Mouse (Mus musculus): ENCODE measurements around the gene Kremen2. TPM values are rescaled to one million over a fixed set of nuclear protein-coding genes. Genes with fewer than 3 reads are reported as not detected.

The Kremen2 gene
- total RNA-seq, 2 experiments from 2014 or later = not detected

DNA sequence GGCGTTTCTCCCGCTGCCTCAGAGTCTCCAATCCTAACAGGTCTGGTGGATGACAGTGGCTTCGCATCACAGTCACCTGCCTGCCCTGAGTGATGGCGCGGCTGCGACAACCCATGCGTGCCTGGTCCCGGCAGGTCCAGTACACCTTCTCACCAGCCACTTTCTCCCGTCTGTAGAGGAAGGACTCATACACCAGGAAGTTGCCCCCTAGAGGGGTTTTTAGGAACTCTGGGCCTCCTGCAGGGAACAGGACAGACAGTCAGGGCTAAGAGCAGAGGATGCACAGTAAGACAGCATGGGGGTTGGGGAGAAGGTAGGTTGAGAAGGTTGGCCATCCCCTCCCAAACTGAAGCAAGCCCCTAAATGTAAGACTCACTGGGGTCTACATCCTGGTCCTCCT lies 14.6 kb upstream of the Kremen2 start:
- no peak for DNase-seq

DNA sequence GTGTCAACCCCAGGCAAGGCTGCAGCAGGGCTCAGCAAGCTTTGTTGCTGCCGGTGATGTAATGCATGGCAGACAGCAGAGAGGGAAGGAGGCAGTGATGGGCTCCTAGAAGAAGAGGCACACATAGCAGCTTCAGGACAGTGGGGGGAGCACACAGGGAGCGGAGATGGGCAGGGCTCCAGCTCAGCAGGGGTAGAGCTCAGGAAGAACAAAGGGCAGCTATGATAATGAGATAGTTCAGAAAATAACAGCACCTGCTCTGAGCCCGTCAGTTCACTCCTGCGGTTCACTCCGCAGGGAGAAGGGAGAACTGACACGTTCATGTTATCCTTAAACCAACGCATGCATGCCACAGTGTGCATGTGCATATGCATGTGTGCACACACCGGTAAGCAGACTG lies 13.2 kb upstream of the Kremen2 start:
- DNase-seq = no peak

DNA sequence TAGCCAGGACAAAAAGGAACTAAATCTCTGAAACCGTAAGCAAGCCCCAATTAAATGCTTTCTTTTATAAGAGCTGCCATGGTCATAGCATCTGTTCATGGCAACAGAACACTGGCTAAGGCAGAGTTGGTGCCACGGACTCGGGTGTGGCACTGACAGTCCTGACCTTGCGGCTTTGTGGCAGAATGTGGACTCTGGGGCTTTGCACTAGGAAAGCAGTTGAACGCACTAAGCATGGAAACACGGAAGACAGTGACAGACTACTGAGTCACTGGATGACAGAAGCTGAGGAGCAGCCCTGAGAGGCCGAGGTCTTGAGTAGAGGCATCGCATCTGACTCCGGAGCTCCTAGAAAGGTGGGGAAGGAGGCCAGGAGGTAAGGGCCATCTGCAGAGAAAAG lies 11.9 kb upstream of the Kremen2 start:
- DNase-seq = no peak

DNA sequence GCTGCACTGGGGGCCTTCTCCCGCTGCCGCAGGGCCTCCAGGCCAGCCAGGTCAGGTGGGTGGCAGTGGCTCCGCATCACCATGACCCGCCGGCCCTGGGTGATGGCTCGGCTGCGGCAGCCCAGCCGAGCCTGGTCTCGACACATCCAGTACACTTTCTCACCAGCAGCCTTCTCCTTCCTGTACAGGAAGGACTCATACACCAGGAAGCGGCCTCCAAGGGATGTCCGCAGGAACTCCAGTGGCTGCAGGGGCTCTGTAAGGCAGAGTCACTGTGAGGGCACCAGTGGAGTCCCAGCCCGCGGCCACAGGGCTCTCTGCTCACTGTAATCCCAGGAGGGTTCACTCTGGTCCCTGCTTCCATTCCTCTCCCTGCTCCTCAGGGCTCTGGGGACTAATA lies 10.1 kb upstream of the Kremen2 start:
- DNase-seq = peak in 1 of 2 experiments; percentile 32

DNA sequence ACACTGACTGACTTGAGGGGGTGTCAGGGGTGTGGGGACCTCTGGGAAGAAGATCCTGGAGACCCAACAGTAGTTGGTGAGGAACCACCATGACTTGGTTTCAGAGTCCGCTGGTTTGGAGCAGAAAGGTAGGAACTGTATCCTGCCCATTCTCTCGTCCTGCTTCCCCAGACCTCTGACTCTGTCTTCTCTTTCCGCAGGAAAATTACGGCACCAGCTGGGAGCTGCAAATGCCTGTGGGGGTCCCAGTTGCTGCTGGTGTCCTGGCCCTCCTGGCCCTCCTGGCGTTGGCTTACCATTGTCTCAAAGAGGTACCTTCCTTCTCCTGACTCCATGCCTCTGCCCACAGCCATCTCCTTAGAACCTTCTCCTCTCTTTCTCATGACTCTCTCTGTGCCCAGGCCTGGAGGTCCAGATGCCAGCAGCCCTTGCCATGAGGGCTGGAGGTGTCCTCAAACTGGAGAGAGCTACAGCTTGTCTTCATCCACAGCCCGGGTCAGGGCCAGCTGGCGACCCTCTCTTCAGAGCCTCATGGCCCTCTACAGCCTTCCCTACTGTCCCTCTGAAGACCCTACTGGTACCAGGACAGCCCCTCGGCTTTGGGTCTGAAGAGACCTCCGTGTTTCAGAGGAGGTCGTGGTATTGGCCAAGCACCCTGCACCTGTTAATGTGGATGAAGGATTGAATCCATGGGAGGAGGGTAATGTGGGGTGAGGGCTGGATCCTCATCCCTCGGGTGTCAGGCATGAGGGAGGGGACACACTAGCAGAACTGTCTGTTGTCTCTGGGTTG lies 4.0 kb upstream of the Kremen2 start:
- no peak for DNase-seq

DNA sequence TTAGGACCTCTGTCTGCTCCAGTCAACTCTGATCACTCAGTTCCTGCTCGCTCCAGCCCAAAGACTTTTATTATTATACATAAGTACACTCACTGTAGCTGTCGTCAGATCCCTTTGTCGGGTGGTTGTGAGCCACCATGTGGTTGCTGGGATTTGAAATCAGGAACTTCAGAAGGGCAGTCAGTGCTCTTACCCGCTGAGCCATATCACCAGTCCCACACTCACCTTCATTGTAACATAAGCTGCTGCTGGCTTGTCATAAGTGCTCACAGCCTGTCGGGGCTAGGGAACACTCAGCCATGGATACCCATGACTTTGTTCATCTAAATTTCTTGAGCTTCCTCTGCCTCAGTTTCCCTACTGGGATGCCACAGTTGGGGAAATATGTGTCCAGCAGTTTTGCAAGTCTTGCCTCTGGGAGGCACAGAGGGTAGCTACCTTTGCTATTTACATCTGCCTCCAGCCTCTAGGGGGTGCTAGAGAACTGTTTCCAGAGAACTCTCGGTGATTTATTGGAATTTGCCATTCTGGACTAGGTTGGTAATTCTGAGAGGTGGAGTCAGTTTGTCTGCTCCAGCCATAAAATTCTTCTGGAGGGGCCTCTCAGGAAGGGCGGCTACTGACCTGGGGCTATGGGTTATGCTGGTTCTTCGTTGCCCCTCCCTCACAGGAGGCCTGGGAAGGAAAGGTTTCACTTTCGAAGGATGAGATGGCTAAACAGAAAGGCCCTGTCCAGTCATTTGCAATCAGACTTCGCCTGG lies 3.2 kb upstream of the Kremen2 start:
- peak; percentile 65 to 86 for DNase-seq

DNA sequence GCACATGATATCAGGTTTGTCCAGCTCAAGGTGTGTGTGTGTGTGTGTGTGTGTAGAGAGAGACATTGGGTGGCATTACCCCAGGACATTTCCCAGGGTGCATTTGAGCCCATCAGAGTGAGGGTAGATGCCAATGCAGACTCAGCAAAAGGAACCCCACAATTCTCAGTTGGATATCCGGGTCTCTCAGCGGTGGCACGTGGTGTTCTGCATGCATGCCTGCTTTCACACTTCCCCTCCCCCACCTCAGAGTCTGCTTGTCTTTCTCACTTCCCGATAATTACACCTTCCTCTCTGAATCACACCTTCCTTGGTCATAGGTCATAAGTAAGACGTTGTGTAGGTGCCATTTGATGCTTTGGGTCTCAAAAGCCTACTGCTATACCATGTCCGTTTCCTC lies 2.4 kb upstream of the Kremen2 start:
- DNase-seq = no peak

DNA sequence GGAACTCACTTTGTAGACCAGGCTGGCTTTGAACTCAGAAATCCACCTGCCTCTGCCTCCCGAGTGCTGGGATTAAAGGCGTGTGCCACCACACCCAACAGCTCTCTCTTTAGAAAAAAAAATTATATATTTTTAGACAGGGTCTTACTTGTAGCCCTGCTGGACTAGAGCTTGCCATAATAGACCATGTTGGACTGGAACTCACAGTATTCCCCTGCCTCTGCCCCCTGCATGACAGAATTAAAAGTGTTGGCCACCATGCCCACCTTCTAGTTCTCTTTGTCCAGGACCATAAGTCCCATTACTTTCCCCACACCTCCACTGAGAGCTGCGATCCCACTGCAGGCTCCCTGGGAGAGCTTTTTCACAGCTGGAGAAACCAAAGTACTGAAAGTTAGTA lies 1.8 kb upstream of the Kremen2 start:
- DNase-seq = no peak

DNA sequence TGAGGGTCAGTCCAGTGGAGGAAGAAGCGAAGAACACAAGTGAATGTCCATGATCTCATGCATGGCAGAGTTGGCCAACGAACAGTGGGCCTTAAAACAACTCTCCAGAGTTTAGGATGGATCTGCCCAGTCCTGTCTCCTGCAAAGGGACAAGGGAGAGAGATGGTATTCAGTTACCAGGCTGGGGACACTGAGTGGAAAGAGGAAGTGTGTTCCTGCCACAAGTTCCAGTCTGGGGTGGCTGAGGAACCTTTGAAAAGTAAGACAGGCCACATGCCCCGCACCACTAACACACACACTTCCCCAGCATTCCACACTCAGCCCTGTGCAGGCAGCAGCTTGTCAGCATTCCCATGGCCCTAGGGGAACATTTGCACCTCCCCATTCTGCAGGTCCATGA lies 1.1 kb upstream of the Kremen2 start:
- no peak for DNase-seq

DNA sequence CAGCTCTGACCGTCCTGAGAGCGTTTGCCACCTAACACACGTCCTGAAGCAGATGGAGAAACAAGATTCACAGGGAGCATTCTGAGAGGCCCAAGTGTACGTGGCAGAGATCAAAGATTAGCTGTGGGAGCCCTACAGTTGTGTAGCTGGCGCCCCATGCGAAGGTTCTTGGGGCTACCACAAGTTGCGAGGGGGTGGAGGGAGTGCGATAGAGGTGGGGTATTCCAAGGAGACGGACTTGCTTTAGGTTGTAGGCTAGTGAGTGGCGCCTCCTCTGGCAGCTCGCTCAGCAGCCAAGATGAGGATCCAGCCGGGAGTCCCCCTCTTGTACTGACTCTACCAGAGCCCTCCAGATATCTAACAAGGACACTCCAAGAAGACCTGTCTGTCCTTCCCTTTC lies 678 bp upstream of the Kremen2 start:
- no peak for DNase-seq

DNA sequence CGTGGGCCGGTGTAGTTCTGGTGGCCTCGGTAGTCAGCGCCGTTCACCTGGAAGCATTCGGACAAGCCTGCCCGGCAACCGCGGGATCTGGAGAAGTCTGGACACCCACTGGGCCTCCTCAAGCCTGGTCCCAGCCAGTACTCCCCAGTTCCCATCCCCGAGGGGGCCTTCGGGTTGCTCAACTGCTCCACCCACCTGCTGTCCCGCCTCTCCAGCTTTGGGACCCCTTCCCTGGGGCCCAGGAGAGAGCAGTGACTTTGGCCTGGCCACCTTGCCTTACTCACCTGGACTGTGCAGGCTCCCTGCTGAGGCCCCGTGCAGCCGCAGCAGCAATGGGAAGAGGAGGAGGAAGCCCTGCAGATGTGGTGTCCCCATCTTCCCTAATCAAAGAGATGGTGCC lies 982 bp downstream of the Kremen2 start:
- no peak for DNase-seq

DNA sequence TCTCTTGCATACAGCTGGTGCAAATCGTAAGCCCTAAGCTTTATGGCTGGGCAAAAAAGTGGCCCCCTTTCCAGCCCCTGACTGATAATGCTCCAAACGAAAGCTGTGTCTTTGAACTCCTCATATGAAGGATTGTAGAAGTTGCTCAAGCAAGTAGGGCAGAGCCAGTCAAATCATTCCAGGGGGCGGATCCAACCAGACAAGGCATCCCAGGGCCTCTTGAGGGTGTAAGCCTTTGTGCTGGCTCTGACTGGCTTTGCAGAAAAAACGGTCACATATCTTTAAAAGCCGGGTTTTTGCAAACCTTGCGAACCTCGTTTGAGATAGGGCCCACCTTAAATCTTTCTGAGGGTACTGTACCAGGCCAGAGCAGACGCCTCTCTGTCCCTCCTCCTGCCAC lies 1.6 kb downstream of the Kremen2 start:
- DNase-seq = no peak

DNA sequence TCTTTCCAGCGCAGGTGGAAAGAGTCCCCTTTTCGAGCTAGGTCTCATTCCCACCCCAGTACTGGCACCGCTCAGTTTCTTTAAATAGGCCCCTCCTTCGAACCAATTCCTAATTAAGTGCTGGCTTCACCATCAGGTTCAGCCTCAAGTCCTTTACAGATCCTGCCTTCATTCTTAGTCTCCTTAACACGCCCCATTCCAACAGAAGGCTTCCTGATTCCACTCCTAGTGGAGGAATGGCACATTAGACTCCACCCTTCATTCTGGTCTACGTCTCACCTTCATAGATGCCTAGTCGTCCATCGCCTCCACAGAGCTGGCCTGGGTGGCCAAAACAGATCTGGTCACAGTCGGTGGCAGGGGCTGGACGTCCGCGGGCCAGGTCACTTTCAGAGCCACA lies 2.7 kb downstream of the Kremen2 start:
- DNase-seq = no peak

DNA sequence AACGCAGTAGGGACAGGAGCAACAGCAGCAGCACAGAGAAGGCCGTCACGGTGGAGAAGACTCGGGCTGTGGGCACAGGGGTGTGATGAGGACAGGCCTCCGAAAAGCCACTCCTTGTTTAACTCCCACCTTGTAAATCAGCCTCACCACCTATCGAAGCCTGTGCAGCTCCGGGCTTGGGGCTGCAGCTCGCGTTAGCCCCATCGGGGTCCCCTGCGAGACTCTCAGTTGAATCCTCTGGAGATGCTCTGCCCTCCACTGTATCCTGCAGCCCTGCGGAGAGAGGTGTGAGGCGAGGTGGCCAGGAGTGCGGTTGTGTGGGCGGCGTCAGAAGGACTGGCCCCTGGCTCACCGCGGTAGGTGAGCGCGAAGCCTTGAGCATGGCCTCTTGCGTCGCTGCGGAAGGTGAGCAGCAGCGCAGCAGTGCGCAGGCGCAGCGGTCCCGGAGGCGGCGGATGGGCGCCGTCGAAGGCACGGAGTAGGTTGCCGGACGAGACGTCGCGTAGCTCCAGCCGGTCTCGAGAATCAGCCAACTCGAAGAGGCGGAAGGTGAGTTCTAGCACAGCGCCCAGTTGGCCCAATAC lies 3.3 kb downstream of the Kremen2 start:
- peak; percentile 28 to 69 for DNase-seq

DNA sequence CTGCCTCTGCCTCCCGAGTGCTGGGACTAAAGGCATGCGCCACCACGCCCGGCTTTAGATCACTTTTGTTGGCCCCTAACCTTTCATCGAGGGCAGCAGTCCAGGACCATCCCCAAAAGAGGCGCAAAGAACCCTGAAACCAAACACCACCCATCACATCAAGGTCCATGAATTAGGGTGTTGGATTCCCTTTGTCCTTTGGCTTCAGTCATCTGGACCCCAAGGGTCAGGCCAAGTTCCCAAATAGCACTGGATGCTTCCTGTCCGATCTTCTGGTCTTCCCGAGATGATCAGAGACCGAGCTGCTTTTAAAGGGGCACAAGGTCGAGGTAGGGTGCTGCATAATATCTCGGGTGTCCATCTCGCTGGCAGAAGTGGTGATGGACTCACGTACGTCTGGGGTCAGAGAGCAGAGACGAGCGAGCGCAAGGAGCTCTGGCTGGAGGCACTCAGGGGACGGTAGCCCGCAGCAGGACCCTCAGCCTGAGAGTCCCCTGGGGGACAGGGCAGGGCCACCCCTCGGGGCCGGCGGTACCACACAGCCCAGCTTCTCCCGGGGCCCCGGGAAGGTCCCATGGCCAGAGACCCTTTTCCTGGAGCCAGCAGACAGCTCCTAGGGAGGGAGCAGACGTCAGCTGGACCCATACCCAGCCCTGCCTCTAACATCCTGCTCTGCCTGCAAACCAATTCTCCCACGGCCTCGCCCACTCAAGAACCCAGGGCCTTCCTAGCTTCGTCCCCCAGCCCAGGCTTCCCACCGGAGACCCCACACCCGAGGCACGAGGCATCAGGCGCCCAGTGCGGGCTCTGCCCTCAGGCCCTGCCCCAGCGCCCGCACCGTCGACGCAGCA lies 4.0 kb downstream of the Kremen2 start:
- no peak for DNase-seq

DNA sequence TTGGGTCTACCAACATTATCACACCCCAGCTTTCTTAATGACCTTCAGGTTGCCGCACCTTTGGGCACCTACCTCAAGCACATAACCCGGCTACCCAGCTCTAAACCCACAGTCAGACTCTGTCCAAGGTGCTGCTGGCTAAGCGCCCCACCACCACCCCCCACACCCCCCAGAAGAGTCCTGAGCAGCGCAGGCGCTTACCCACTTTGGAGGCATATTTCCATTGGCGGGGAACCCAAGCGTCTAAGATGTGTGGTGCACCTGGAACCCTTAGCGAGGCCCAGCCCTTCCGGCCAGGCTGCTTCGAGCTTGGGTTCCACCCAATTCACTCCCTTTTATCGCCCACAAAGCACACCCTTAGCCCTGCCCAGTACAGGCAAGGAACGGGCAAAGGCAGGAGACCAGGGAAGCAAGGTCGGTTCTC lies 5.0 kb downstream of the Kremen2 start, which contains the start of gene Paqr4:
Gene Paqr4, minus strand, starts transcription at position 270 of the 424 bp plus-strand sequence.
- DNase-seq = no peak

DNA sequence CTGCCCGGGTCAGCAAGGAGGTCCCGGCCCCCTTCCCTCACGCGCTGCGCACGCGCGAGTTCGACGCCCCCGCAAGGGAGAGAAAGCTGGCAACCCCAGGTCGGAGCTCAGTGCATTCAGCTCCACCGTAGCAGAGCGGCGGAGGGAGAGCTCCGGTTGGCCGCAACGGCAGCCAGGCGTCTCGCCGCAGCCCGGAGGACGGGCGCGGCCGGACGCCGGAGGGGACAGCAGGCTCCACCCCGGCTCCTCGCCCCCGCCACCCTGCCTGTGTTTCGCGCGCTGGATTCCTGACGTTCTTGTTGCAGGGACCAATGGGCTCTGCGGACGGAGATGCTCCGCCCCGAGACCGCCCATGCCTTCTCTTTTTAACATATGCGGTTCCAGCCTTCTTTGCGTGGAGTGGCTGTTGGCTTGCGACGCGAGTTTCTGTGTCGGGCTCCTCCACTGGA lies 5.5 kb downstream of the Kremen2 start:
- DNase-seq = peak; percentile 94

DNA sequence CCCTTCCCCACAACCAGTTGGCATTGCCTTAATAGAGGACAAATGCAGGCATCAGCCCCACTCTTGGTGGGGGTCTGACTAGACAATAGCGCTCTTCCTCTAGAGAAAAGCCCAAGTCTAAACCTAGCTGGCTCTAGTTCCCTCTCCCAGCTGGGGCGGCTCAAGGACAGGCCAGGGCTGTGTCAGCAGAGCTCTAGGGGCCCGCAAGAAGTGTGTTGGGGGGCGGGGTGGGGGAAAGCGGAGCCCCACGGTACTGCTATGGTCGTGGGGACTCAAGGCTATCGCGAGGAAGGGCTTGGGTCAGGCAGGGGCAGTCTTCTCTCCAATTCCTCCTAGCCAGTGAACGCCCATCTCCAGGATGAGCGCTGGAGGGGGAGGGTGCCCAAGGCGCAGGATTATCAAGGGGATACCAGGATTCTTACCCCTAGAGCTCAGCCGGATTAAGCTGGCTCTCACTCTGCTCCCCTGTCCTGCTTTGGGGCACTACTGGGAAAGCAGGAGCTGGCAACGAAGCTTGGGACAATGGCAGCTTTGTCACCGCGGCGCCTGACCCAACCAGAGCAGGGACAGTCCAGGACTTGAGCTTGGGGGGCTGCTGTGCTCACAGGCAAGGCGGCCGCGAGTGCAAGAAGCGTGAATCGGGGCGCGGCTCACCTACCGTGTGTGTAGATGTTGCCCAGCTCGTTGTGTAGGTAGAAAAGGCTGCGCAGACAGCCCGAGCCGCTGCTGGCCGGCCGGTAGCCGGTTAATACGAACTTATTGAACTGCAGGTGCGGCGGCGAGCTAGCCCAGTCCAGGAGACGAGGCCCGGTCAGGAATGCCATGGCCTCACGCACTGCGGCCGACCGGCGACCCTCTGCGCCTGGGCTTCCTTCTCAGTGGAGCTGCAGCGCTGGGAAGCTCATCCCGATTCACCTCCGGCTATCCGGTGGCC lies 6.2 kb downstream of the Kremen2 start:
- peak; percentile 28 to 43 for DNase-seq

DNA sequence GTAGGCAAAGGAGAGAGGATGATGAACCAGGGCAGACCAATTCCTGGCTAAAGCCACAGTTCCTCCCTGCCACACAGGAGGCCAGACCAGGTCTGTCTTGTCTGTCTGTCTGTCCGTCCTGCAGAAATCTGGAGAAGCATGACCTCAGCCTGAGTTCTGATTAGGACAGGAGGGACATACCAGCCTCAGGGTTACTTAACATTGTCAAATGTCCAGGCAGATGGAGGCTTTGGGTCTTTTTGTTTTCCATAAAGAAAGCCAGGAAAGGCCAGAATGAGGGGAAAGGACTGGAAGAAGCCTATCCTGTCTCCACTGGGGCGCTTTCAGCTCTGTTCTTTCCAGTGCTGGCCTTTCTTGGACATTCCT lies 6.8 kb downstream of the Kremen2 start:
- no peak for DNase-seq

DNA sequence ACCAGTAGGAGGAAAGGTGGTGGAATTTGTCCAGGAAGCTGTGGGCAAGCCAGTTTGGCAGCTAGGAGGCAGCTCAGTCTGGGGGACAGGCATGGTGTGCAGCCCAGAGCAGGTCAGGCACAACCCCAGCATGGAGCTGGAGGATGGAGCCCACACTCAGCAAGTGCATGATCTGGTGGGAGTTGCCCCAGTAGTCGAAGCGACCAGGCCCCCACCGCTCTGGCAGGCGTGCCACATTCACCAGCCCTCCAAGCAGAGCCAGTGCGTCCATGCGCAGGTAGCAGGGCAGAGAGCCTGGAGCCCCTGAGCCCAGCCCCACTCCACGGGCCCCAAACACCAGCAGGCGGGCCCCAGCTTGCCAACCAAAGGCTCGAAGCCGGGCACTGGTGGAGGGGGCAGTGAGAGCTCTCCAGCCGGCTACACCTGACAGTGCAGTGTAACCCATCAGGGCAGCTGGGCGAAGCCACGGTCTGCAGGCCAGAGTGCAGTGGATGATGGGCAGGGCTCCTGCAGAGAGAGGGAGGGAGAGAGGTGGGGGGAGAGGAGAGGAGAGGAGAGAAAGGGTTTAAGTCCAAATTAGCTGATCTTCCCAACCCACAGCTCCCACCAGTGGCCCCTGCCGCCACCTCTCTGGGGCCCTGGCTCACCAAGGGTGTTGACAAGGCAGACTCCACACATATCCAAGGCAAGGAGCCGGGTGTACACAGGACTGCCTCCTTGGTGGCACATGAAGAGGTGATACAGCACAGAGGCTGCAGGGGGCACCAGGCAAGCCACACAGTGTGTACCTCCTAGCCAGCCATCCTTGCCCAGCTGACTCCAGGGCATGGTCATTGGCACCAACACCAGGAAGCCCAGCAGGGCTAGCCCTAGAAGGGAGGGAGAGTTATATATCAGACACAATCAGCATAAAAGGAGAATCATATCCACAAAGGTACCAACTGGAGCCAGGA lies 7.9 kb downstream of the Kremen2 start:
- no peak for DNase-seq

Data from adrenal gland, postnatal 36 days (tissue).